Mouse (Mus musculus) olfactory bulb, adult 2 months (tissue): Measurements from ENCODE around the gene Vav1.

Source experiments
- CTCF ChIP-seq: fragments of 200-500 bp; IDR thresholded peaks from 2 replicates; pipeline ENCODE4 v1.5.1; 2012; ENCODE audit warnings: low read depth, mild to moderate bottlenecking, low read length, moderate library complexity; ENCODE audit not compliant: insufficient read depth
- POLR2A ChIP-seq: fragments of 200-500 bp; IDR thresholded peaks from 2 replicates; pipeline ENCODE4 v1.6.1; 2012; ENCODE audit warnings: mild to moderate bottlenecking, low read depth, low read length, moderate library complexity; ENCODE audit not compliant: insufficient read depth

- TF ChIP-seq CTCF (no peak), POLR2A (no peak)
Measured at GRCm38 (mm10) chr17:57249186-57250181, 29.4 kb upstream of the Vav1 start, which contains the start of gene Trip10.
